Mouse (Mus musculus): ENCODE measurements around the gene Pnma5.

Pnma5 gene

DNA sequence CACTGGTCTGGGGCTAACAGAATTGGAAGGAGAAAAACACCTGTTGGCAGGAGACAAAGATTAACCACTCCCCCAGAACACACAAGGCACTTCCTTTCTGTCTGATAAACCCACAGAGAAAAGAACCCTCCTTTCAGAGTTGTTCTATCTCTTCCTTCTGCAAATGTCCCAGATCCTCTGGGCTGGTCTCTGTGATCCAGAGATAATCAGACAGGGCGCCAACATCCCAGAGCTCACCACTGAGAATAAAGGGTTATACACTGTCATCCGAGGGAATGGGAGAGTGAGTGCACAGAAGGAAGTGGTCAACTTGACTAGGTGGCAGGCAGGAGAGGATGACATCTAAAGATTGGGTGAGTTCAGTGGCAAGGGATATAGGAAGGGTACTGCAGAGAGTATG is 51.3 kb downstream of the Pnma5 start:
- peak in 1 of 2 experiments; percentile 52 for DNase-seq (ENCODE audit: low spot score in 2 of 2)
